Mouse (Mus musculus) liver, embryonic 14.5 days (tissue): ENCODE data around the gene Lcmt1. TPM values are rescaled to one million over a fixed set of nuclear protein-coding genes. Genes with fewer than 3 reads are reported as not detected.
A peak's percentile ranks its signal among the peaks of the same experiment; 100 is the strongest.

Experiments
- ATAC-seq: fragments of 200-750 bp; cut with Nextera tagmentation; 2 replicates; pipeline ENCODE4 v1.8.0; 2017; ENCODE audit warnings: moderate number of reproducible peaks, mild to moderate bottlenecking, moderate library complexity; ENCODE audit not compliant: insufficient read depth
- DNase-seq, 3 experiments: peaks; one replicate each; pipeline ENCODE4 v3.0.0-alpha.2; 2012 to 2013; ENCODE audit warnings: low read depth in 3 of 3, low spot score in 3 of 3
- H3K27ac ChIP-seq: fragments of 300-500 bp; sonication (generic); 2 replicates; pipeline ENCODE4 v1.5.1; 2014; ENCODE audit warnings: moderate library complexity, mild to moderate bottlenecking, control low read depth, inconsistent platforms
- H3K27me3 ChIP-seq: fragments of 300-500 bp; sonication (generic); 2 replicates; pipeline ENCODE4 v1.6.1; 2014; ENCODE audit warnings: mild to moderate bottlenecking, low read length, moderate library complexity; ENCODE audit not compliant: control insufficient read depth, insufficient read depth
- H3K36me3 ChIP-seq: fragments of 300-500 bp; sonication (generic); replicated peaks from 2 replicates; pipeline ENCODE4 v1.6.1; 2014; ENCODE audit warnings: low read depth; ENCODE audit not compliant: control insufficient read depth, insufficient read depth
- H3K4me1 ChIP-seq, 2 experiments: fragments of 200-500 bp in 1 of 2; fragments of 300-500 bp in 1 of 2; sonication (generic) in 1 of 2; replicated peaks; 2 replicates each; pipeline ENCODE4 v1.6.1; 2012 to 2014; ENCODE audit warnings: antibody characterized with exemption in 1 of 2, inconsistent platforms in 1 of 2, low read length in 1 of 2; ENCODE audit not compliant: control insufficient read depth in 2 of 2, insufficient read depth in 2 of 2
- H3K4me2 ChIP-seq: fragments of 300-500 bp; sonication (generic); 2 replicates; pipeline ENCODE4 v1.6.1; 2014; ENCODE audit warnings: low read depth, mild to moderate bottlenecking, control low read depth, moderate library complexity
- H3K4me3 ChIP-seq, 2 experiments: fragments of 200-500 bp in 1 of 2; fragments of 300-500 bp in 1 of 2; sonication (generic) in 1 of 2; 2 replicates each; pipeline ENCODE4 v1.5.1; 2012 to 2014; ENCODE audit warnings: low read depth in 2 of 2, low read length in 2 of 2, mild to moderate bottlenecking in 2 of 2, control low read depth in 1 of 2, inconsistent platforms in 1 of 2, moderate library complexity in 1 of 2; ENCODE audit not compliant: insufficient read depth in 1 of 2
- H3K9ac ChIP-seq: fragments of 300-500 bp; sonication (generic); replicated peaks from 2 replicates; pipeline ENCODE4 v1.6.1; 2014; ENCODE audit warnings: mild to moderate bottlenecking, control low read depth, moderate library complexity
- H3K9me3 ChIP-seq: fragments of 300-500 bp; sonication (generic); 2 replicates; pipeline ENCODE4 v1.6.1; 2016; ENCODE audit warnings: low read length, mixed read lengths; ENCODE audit not compliant: control insufficient read depth
- CTCF ChIP-seq: IDR thresholded peaks from 2 replicates; pipeline ENCODE4 v1.5.1; 2016; ENCODE audit warnings: antibody characterized with exemption, low read depth, control low read depth
- EP300 ChIP-seq: IDR thresholded peaks from 2 replicates; pipeline ENCODE4 v1.6.1; 2016; ENCODE audit warnings: antibody characterized with exemption, low read depth
- WGBS: fragments of 180-500 bp; shearing (Covaris S2); extraction: QIAGEN DNeasy Blood & Tissue Kit; methylation state at CpG from one replicate; pipeline ENCODE4 v1.1.7; 2014; ENCODE audit not compliant: insufficient replicate concordance; 5-methylcytosine and 5-hydroxymethylcytosine counted together
- polyA plus RNA-seq, 2 experiments: library from polyadenylated mRNA; depleted of rRNA in 1 of 2; stranded (reverse) in 1 of 2; unstranded in 1 of 2; fragments of >200 nt; fragmentation: Nextera tagmentation in 1 of 2; extraction: Ambion mirVana in 1 of 2; gene quantifications; 2 replicates each; pipeline versions ENCODE4 v1.2.1 to v1.2.3; 2012 to 2014

The Lcmt1 gene
- polyA plus RNA-seq, 2 experiments, result 18.6 to 23.6 TPM

DNA sequence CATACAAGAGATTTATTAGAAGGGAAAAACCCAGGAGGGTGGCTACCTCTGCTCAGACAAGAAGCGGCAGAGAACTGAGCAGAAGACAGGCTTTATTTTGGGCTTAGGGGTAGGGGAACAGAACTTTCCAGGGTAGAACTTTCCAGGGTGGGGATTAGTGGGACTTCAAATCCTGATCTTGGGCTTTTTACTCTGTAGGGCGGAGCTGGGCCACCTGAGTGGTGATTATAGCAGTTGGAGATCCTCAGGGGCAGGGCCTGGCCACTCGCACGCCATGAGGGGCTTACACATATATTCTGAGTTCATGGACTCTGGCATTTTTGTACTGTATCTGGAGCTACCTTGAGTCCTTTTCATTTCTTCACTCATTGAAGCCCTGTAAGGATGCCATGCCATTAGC, 91.7 kb downstream of the Lcmt1 start:
- no peak for TF ChIP-seq CTCF
- TF ChIP-seq EP300, result no peak
- H3K27ac ChIP-seq, result peak overlapping the region; percentile 77
- H3K36me3 ChIP-seq, result no peaks in the 10 kb centered on the region
- peaks cover 57 to 70% of the 10 kb centered on the region in 2 experiments for H3K4me1 ChIP-seq
- no peaks in the 10 kb centered on the region for H3K9me3 ChIP-seq
- H3K4me2 ChIP-seq, result peak overlapping the region; percentile 59
- 77% methylated on average over 4 of the region's 4 CpGs for WGBS
- ATAC-seq (no peak), DNase-seq (no peak)
- no peaks in the 10 kb centered on the region for H3K27me3 ChIP-seq
- 0 out of 2 replicates have a peak overlapping the region, but pooled peaks have one; percentile 36 for H3K9ac ChIP-seq
- H3K4me3 ChIP-seq, result no peak overlapping the region

DNA sequence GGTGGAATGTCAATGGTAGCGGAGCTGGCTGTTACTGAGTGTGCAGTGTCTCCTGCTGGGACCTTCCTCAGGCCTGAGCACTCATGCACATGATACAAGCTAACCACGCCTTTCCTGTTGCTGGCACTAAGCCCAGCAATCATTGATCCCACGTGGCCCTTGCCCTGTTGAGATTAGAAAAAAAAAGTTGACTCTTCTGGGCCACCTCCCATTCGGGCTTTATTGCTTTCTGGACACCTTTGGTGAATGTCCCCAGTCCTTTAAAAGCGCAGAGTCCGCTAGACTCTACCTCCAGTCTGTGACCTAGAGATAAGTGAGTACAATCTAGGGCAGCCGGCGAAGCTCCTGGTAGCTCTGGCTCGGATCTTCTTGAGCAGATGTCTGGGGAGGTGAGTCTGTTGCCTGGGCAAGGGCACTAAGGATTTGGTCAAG, 92.5 kb downstream of the Lcmt1 start, which contains the start of gene Aqp8:
Aqp8 (plus strand) TSS at position 222 of the 432 bp plus-strand sequence.
- DNase-seq (peak; percentile 87 to 90 (median 89)), ATAC-seq (peak; percentile 85)
- Histone ChIP-seq H3K4me3 (peak within 1 kb of the TSS; percentile 6 to 23; a peak in 2 of 4 replicates), H3K27ac (peak within 1 kb of the TSS; percentile 77), H3K4me1 (peaks cover 54 to 64% of the 10 kb centered on the region in 2 experiments), H3K27me3 (no peaks in the 10 kb centered on the region), H3K36me3 (no peaks in the 10 kb centered on the region), H3K9ac (peak within 1 kb of the TSS; percentile 36; the same call in 1 of the 2 replicates), H3K4me2 (peak within 1 kb of the TSS; percentile 59), H3K9me3 (no peaks in the 10 kb centered on the region)
- peak; percentile 94 for TF ChIP-seq EP300
- peak; percentile 53 for TF ChIP-seq CTCF
- WGBS, result 4% methylated on average over 9 of the region's 9 CpGs

DNA sequence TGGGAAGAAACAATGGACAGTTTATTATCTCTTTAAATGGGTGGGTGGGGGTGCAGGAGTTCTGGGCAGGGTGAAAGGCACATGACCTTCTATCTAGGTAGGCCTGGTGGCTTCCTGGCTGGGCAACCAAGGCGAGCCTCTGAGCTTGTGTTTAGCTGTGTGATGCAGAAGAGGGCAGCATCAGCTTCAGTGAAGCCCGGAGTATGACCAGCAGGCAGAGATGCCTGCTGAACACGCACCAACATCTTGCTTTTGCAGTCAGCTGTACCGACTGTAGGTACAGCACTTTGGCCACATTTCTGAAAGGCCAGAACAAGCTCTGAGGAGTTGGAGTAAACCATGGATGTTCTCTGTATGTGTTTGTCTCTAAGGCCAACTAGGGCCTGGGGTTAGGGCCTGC, 94.0 kb downstream of the Lcmt1 start:
- TF ChIP-seq CTCF (no peak), EP300 (no peak)
- Histone ChIP-seq H3K27me3 (no peaks in the 10 kb centered on the region), H3K4me1 (peaks cover 39 to 49% of the 10 kb centered on the region in 2 experiments), H3K4me3 (no peak overlapping the region), H3K36me3 (no peaks in the 10 kb centered on the region), H3K27ac (no peak overlapping the region), H3K9ac (no peak overlapping the region), H3K4me2 (no peak overlapping the region), H3K9me3 (no peaks in the 10 kb centered on the region)
- ATAC-seq (no peak), DNase-seq (no peak)
- WGBS, result 63% methylated on average over 4 of the region's 4 CpGs

DNA sequence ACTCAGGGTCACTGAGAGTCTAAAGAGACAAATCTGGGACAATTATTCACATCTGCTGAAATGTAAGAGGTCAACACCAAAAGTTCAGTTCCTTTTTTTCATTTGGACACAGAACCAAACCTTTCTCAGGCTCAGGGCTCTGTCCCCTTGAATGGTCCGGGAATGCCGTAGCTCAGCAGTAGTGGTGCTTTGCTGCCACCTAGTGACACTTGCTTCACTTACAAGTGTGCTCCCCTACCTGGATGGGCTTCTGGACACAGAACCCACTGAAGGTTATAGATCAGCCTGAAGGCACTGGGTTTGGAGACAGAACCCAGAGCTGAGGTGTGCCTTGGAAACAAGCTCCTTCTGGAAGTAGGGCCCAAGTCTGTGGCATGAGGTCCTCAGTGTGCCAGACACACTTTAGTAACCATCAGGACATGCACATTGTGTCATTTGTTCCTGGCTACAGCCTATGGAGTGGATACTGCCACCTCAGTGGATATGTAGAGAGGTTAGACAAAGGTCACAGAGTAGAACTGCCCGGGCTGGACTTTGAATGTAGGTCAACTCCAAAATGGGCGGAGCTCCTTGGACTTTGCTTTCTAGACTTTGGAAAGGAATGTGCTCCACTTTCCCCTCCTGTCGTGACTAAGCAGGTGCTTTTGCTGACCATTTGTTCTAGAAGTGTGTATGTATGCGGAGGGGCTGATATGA, 96.3 kb downstream of the Lcmt1 start:
- Histone ChIP-seq H3K4me3 (no peak overlapping the region), H3K36me3 (no peaks in the 10 kb centered on the region), H3K27me3 (no peaks in the 10 kb centered on the region), H3K9me3 (no peaks in the 10 kb centered on the region), H3K27ac (no peak overlapping the region), H3K4me2 (no peak overlapping the region), H3K4me1 (peaks cover 19 to 28% of the 10 kb centered on the region in 2 experiments), H3K9ac (no peak overlapping the region)
- TF ChIP-seq CTCF, result peak; percentile 97
- no peak for TF ChIP-seq EP300
- DNase-seq (peak in 2 of 3 experiments; percentile 49 to 53), ATAC-seq (no peak)
- 26% methylated on average over 6 of the region's 6 CpGs for WGBS

DNA sequence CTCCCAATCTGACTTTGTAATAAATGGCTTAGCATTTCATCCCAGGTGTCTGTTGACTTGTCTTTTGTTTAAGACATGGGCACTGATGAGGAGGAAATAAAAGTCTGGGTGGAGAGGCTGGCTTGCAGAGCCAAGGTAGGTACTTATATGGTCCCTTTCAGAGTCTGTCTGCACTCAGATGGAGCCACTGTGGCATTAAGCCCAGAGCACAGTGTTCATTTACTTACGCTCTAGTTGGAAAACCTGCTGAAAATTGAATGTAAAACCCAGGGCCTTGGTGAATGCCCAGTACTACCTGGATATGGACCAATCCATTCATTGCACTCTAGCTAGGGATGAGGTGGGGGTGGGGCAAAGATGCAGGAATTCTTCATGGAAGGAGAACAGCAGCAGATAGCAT, 98.4 kb downstream of the Lcmt1 start:
- DNase-seq (no peak), ATAC-seq (no peak)
- Histone ChIP-seq H3K27me3 (no peaks in the 10 kb centered on the region), H3K4me3 (no peak overlapping the region), H3K9ac (no peak overlapping the region), H3K36me3 (no peaks in the 10 kb centered on the region), H3K27ac (no peak overlapping the region), H3K9me3 (no peaks in the 10 kb centered on the region), H3K4me1 (peaks cover 0 to 7% of the 10 kb centered on the region in 2 experiments; a peak in 2 of 4 replicates), H3K4me2 (no peak overlapping the region)
- TF ChIP-seq CTCF, result no peak
- no peak for TF ChIP-seq EP300
- WGBS, result 74% methylated on average over 1 of the region's 1 CpGs

Other genes starting within 250 kb of the Lcmt1 start
- 13.1 and 14.1 TPM in 2 replicates for gene Tnrc6a, start 245.9 kb upstream of the Lcmt1 start, polyA plus RNA-seq (2012; rRNA removed)
- gene Tnrc6a, start 245.9 kb upstream of the Lcmt1 start, polyA plus RNA-seq (2014; fragmentation: Nextera tagmentation; extraction: Ambion mirVana), result 8.8 and 12.8 TPM in 2 replicates
- gene Slc5a11, start 155.0 kb upstream of the Lcmt1 start, polyA plus RNA-seq (2012; rRNA removed), result 0.13 and 0.17 TPM in 2 replicates
- 0.25 and 0.53 TPM in 2 replicates for gene Slc5a11, start 155.0 kb upstream of the Lcmt1 start, polyA plus RNA-seq (2014; fragmentation: Nextera tagmentation; extraction: Ambion mirVana)
- 9.6 and 10.9 TPM in 2 replicates for gene Arhgap17, start 131 bp downstream of the Lcmt1 start, polyA plus RNA-seq (2012; rRNA removed)
- 10.2 and 12.6 TPM in 2 replicates for gene Arhgap17, start 131 bp downstream of the Lcmt1 start, polyA plus RNA-seq (2014; fragmentation: Nextera tagmentation; extraction: Ambion mirVana)
- 3.4 and 3.8 TPM in 2 replicates for gene Aqp8, start 92.5 kb downstream of the Lcmt1 start, polyA plus RNA-seq (2012; rRNA removed)
- gene Aqp8, start 92.5 kb downstream of the Lcmt1 start, polyA plus RNA-seq (2014; fragmentation: Nextera tagmentation; extraction: Ambion mirVana), result 5.3 and 6.5 TPM in 2 replicates
- 0.08 and 0.09 TPM in 2 replicates for gene Zkscan2, start 130.7 kb downstream of the Lcmt1 start, polyA plus RNA-seq (2012; rRNA removed)
- 0.01 and 0.03 TPM in 2 replicates for gene Zkscan2, start 130.7 kb downstream of the Lcmt1 start, polyA plus RNA-seq (2014; fragmentation: Nextera tagmentation; extraction: Ambion mirVana)